Comparison of ENCODE assay signal across 8 mouse cellular contexts in genomic region chr11:106659598-106660295, GRCm38 (mm10). TPM values are rescaled to one million over a fixed set of nuclear protein-coding genes. Genes with fewer than 3 reads are reported as not detected.
DNase-seq lines count a peak whose midpoint lies in the region; ATAC-seq lines count a peak whose summit lies in the region.

No protein-coding gene starts in this region.

- ATAC-seq in embryonic facial prominence, embryonic 13.5 days (ENCODE audit: insufficient number of reproducible peaks, insufficient read depth, low FRiP score, low TSS enrichment, low read depth): no peak
- ATAC-seq in heart, embryonic 16.5 days (replicated peaks; ENCODE audit: extremely low read depth, insufficient read depth, low FRiP score): peak; percentile 25
- no peak for ATAC-seq in midbrain, embryonic 16.5 days

- H3K27me3 ChIP-seq in embryonic facial prominence, embryonic 13.5 days: no peaks in the 10 kb centered on the region
- no peaks in the 10 kb centered on the region for H3K27me3 ChIP-seq in heart, embryonic 16.5 days (ENCODE audit: control insufficient read depth, insufficient read depth, low read length)
- no peaks in the 10 kb centered on the region for H3K27me3 ChIP-seq in midbrain, embryonic 16.5 days (ENCODE audit: control insufficient read depth, insufficient read depth, low read depth, low read length)

- peak overlapping the region; percentile 85 for H3K27ac ChIP-seq in embryonic facial prominence, embryonic 13.5 days
- H3K27ac ChIP-seq in heart, embryonic 16.5 days (ENCODE audit: low read length): peak overlapping the region; percentile 96
- H3K27ac ChIP-seq in midbrain, embryonic 16.5 days (ENCODE audit: low read length): peak overlapping the region; percentile 36; the same call in 1 of the 2 replicates

- WGBS in embryonic facial prominence, embryonic 13.5 days: 39% methylated on average over 15 of the region's 15 CpGs
- 43% methylated on average over 15 of the region's 15 CpGs for WGBS in heart, embryonic 16.5 days
- WGBS in midbrain, embryonic 16.5 days: 55% methylated on average over 15 of the region's 15 CpGs

- no peak overlapping the region for H3K4me3 ChIP-seq in embryonic facial prominence, embryonic 13.5 days
- no peak overlapping the region for H3K4me3 ChIP-seq in heart, embryonic 16.5 days (ENCODE audit: low read length)
- H3K4me3 ChIP-seq in midbrain, embryonic 16.5 days (ENCODE audit: low read depth, low read length): no peak overlapping the region

- H3K4me2 ChIP-seq in embryonic facial prominence, embryonic 13.5 days: no peak overlapping the region
- H3K4me2 ChIP-seq in heart, embryonic 16.5 days (ENCODE audit: low read depth, low read length): no peak overlapping the region
- H3K4me2 ChIP-seq in midbrain, embryonic 16.5 days (ENCODE audit: low read length): no peak overlapping the region

- H3K9ac ChIP-seq in embryonic facial prominence, embryonic 13.5 days: no peak overlapping the region
- H3K9ac ChIP-seq in heart, embryonic 16.5 days (ENCODE audit: low read length): peak overlapping the region; percentile 57
- no peak overlapping the region for H3K9ac ChIP-seq in midbrain, embryonic 16.5 days (ENCODE audit: low read depth, low read length)

- H3K36me3 ChIP-seq in embryonic facial prominence, embryonic 13.5 days: no peaks in the 10 kb centered on the region
- H3K36me3 ChIP-seq in heart, embryonic 16.5 days (ENCODE audit: control insufficient read depth, insufficient read depth): no peaks in the 10 kb centered on the region
- no peaks in the 10 kb centered on the region for H3K36me3 ChIP-seq in midbrain, embryonic 16.5 days (ENCODE audit: control insufficient read depth, insufficient read depth, low read length)

- no peaks in the 10 kb centered on the region for H3K9me3 ChIP-seq in embryonic facial prominence, embryonic 13.5 days
- H3K9me3 ChIP-seq in heart, embryonic 16.5 days (replicated peaks; ENCODE audit: control insufficient read depth, low read length): no peaks in the 10 kb centered on the region
- no peaks in the 10 kb centered on the region for H3K9me3 ChIP-seq in midbrain, embryonic 16.5 days (replicated peaks; ENCODE audit: control insufficient read depth, low read length, poor library complexity, severe bottlenecking)

- peak; percentile 38 to 65 for DNase-seq in layer of hippocampus, postnatal 10 days (ENCODE audit: low spot score in 2 of 2)
- DNase-seq in layer of hippocampus, postnatal 14 days (ENCODE audit: low spot score in 2 of 2): no peak
- peak; percentile 69 to 77 for DNase-seq in kidney, postnatal 25 days
- DNase-seq in thymus, postnatal 14 days: no peak
- no peak for DNase-seq in right cerebral cortex, postnatal 25 days

- peaks cover 41% of the 10 kb centered on the region for H3K4me1 ChIP-seq in embryonic facial prominence, embryonic 13.5 days
- peaks cover 36% of the 10 kb centered on the region for H3K4me1 ChIP-seq in heart, embryonic 16.5 days (ENCODE audit: control insufficient read depth, insufficient read depth, low read length)
- H3K4me1 ChIP-seq in midbrain, embryonic 16.5 days (ENCODE audit: control insufficient read depth, insufficient read depth, low read length): peaks cover 6% of the 10 kb centered on the region

RNA-seq across cellular contexts. Expression of gene Tex2, which starts 46.5 kb away (rescaled TPM):
- 10 to 100 TPM; 96.1 to 98.4 TPM for total RNA-seq in layer of hippocampus, postnatal 10 days (2021)
- 100 to 1,000 TPM; 105 to 120 TPM for total RNA-seq in layer of hippocampus, postnatal 14 days (2021)
- 8.7 and 8.9 TPM in 2 replicates for polyA plus RNA-seq in embryonic facial prominence, embryonic 13.5 days (2015; fragmentation: Nextera tagmentation; extraction: Ambion mirVana)
- 14.2 and 15.0 TPM in 2 replicates for polyA plus RNA-seq in heart, embryonic 16.5 days (2015; fragmentation: Nextera tagmentation; extraction: Ambion mirVana)
- polyA plus RNA-seq in midbrain, embryonic 16.5 days (2015; fragmentation: Nextera tagmentation; extraction: Ambion mirVana): 35.9 and 37.5 TPM in 2 replicates

Comparison
In these comparisons a context has a peak if more than half of its experiments do, and no peak if none do; other contexts are left out.
1. DNase-seq: peak in layer of hippocampus, postnatal 10 days (2 of 2) and kidney, postnatal 25 days (2 of 2); none in layer of hippocampus, postnatal 14 days (0 of 2), thymus, postnatal 14 days (single experiment) and right cerebral cortex, postnatal 25 days (single experiment).
2. H3K27ac ChIP-seq: peak in every context shown above with its lines; median percentile 96 in heart, embryonic 16.5 days; 85 in embryonic facial prominence, embryonic 13.5 days; 36 in midbrain, embryonic 16.5 days.